Mouse (Mus musculus) large intestine, adult 2 months (tissue): ENCODE results near the gene Prelid3b. TPM values are rescaled to one million over a fixed set of nuclear protein-coding genes. Genes with fewer than 3 reads are reported as not detected.

Source experiments
- DNase-seq: peaks from one replicate; pipeline ENCODE4 v3.0.0-alpha.2; 2012; ENCODE audit warnings: low read depth, low spot score
- WGBS: fragments of 180-500 bp; shearing (Covaris S2); methylation state at CpG from one replicate; pipeline ENCODE4 v1.1.7; 2018; 5-methylcytosine and 5-hydroxymethylcytosine counted together
- polyA plus RNA-seq: library from polyadenylated mRNA; depleted of rRNA; stranded (reverse); fragments of >200 nt; gene quantifications from 2 replicates; pipeline ENCODE4 v1.2.3, GENCODE M21; 2012

Prelid3b gene
- polyA plus RNA-seq, 1 experiment, result 72.0 TPM

- 1% methylated on average over 48 of the region's 48 CpGs for WGBS
- peak; percentile 78 for DNase-seq
These were observed 8.9 kb downstream of the Prelid3b start, which contains the start of gene Atp5e for GRCm38 (mm10) chr2:174463789-174464523. Gene Atp5e (minus strand): TSS chr2:174464105.

DNA sequence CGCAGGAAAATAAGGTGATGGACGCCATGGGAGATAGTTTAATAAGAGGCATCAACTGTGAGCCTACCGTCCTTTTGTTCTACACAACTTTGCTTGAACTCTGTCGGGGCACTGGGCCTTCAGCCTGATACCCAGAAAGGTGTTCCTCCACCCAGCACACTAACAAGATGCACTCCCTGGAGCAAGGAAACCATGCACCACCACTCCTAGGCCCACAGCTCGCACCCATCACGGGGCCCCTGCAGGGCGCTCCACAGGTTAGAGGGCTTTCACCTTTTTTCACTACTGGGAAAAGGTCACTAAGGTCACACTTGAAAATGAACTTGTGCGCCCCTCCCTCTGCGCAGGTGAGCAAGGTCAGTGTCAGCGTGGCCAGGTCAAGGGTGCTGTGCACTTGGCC is 9.5 kb downstream of the Prelid3b start:
- DNase-seq, result no peak
- 15% methylated on average over 10 of the region's 10 CpGs for WGBS

- 49% methylated on average over 2 of the region's 2 CpGs for WGBS
- no peak for DNase-seq
These were observed 13.5 kb downstream of the Prelid3b start for GRCm38 (mm10) chr2:174459365-174459764.

DNA sequence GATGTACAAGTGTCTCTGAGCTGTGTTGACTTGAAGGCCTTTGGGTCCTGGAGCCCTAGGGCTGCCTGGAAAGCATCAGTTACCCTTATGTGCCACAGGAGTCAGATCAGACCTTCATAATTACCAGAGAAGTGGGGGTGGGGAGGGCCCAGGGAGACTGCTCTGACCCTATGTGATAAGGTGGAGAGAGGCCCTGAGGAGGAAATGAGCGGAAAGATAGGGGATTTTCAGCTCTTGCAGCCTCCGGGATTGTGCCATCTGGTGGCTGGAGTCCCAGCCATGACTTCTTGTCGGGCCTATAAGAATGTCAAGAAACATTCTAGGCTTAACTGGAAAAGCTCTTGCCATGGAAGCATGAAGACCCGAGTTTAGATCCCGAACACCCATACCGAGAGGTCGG is 19.2 kb downstream of the Prelid3b start:
- WGBS, result 73% methylated on average over 7 of the region's 7 CpGs
- DNase-seq, result no peak

- no peak for DNase-seq
- 71% methylated on average over 4 of the region's 4 CpGs for whole genome bisulfite sequencing
These were observed 22.5 kb downstream of the Prelid3b start, which contains the start of gene Tubb1 for GRCm38 (mm10) chr2:174450353-174450752. Gene Tubb1 (plus strand): TSS chr2:174450695.

- WGBS, result 84% methylated on average over 4 of the region's 4 CpGs
- no peak for DNase-seq
These were observed 24.5 kb downstream of the Prelid3b start for GRCm38 (mm10) chr2:174448405-174448804.

DNA sequence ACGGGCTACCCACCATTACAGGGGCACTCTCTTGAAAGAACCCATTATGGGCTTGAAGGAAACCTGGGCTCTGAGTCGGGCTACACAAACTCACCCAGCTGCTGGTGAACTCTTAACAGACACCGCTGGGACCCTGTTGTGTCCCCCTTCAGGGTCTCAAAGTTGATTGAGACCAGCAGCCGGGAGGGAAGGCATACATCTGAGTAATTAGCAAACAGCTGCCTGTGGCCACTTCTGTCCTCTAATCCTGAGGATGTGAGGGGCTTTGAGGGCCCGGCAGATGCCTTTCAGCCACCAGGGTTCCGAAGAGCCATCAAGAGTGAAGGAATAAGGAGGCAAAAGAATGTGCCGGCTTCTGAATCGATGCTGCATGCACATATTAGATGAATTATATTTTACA is 26.0 kb downstream of the Prelid3b start:
- no peak for DNase-seq
- WGBS, result 76% methylated on average over 8 of the region's 8 CpGs

GRCm38 (mm10) chr2:174446492-174446891 is 26.4 kb downstream of the Prelid3b start:
- WGBS, result 54% methylated on average over 7 of the region's 7 CpGs

DNA sequence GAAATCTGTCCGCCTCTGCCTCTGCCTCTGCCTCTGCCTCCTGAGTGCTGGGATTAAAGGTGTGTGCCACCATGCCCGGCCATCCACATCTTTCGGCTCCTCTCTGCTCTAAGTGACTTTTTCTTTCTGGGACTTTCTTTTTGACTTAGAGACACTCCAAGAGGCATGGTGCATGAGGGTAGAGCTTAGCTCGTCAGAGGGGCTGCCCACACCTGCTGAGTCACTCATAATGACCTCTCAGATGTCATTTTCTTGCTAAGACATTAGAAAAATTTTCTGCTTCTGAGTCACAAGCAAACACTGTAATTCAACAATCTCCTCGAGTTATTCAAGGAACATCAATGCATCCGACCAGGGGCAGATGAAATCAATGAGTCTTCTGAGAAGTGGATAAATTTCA is 27.9 kb downstream of the Prelid3b start:
- WGBS, result 80% methylated on average over 6 of the region's 6 CpGs
- no peak for DNase-seq

More at GRCm38 (mm10) chr2:174446492-174446891, 26.4 kb downstream of the Prelid3b start:
- no peak for DNase-seq

GRCm38 (mm10) chr2:174444359-174444758 is 28.5 kb downstream of the Prelid3b start:
- no peak for DNase-seq
- 73% methylated on average over 7 of the region's 7 CpGs for WGBS

GRCm38 (mm10) chr2:174443046-174443445 is 29.8 kb downstream of the Prelid3b start:
- DNase-seq, result no peak
- WGBS, result 43% methylated on average over 2 of the region's 2 CpGs

- 26% methylated on average over 9 of the region's 9 CpGs for WGBS
- peak; percentile 57 for DNase-seq
These were observed 30.4 kb downstream of the Prelid3b start for GRCm38 (mm10) chr2:174442460-174442859.

DNA sequence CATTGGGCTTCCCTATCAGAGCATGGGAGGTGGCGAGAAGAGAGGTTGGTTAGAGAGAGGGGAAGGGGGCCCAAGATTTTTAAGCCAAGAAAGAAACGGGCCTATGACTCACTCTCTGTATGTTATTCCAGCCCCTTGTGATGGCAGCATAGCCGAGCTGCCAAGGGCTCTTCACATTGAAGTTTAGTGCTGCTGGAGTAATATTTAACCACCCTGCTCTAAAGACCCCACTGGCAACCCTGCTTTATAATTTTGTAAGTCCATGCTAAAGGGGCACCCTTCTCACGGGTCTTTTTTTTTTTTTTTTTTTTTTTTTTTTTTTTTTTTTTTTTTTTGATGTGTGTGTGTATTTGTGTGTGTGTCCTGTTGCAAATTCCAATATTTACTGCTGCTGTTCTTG is 31.0 kb downstream of the Prelid3b start:
- no peak for DNase-seq
- WGBS, result 43% methylated on average over 4 of the region's 4 CpGs

DNA sequence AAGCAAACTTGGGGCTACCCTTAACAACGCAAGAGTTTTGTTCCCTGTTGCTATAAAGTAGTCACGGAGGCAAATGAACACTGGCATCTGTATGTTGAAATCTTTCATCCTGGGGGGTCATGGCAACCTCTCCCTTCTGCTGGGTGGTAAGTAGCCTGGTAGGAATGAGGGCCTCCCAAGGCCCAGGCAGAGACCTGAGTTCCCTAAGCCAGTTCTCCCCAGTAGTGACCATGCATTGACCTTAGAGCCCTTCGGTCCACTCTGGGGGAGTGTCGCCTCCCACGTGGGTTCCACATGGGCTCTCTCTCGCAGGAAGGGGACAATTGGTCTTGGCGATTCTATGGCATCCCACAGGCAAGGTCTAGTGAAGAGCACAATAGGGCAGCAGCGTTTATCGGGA is 32.9 kb downstream of the Prelid3b start:
- WGBS, result 90% methylated on average over 9 of the region's 9 CpGs
- no peak for DNase-seq

DNA sequence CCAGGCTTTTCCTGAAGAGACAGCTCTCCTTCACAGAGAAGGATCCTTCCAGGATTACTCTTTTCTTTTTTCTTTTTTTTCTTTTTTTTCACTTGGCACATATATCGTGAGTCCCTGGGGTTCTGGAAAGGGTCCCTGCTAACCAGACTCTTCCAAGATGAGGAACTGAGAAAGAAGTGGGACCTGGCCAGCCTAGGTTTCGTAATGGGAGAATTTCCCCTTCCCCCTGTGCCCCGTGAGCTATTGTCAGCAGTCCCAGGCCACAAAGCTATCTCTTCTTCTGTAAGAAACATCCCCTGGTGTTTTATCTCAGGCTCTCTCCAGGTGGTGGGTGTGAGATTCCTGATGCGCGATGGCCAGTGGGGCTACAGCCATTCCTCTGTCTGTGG is 33.4 kb downstream of the Prelid3b start:
- no peak for DNase-seq
- WGBS, result 84% methylated on average over 5 of the region's 5 CpGs

GRCm38 (mm10) chr2:174438737-174439449 is 34.0 kb downstream of the Prelid3b start, which contains the start of gene Ctsz:
Gene Ctsz (minus strand): TSS chr2:174439039.
- DNase-seq, result peak; percentile 44
- WGBS, result 2% methylated on average over 38 of the region's 38 CpGs

GRCm38 (mm10) chr2:174438181-174438580 is 34.7 kb downstream of the Prelid3b start:
- DNase-seq, result no peak
- WGBS, result 59% methylated on average over 11 of the region's 11 CpGs

DNA sequence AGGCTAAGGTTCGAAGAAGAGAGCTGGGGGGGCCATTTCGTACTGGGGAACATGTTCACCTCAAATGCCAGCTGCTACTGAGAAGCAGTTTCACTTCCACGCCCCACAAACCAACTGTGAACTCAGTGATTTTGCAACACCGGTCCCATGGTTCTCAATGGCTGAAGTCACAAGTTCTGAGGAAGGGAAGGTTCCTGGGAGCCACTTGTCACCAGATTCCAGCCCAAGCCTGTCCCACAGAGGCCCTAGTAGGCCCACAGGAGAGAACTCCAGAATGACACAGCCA is 35.2 kb downstream of the Prelid3b start:
- WGBS, result 52% methylated on average over 4 of the region's 4 CpGs

DNA sequence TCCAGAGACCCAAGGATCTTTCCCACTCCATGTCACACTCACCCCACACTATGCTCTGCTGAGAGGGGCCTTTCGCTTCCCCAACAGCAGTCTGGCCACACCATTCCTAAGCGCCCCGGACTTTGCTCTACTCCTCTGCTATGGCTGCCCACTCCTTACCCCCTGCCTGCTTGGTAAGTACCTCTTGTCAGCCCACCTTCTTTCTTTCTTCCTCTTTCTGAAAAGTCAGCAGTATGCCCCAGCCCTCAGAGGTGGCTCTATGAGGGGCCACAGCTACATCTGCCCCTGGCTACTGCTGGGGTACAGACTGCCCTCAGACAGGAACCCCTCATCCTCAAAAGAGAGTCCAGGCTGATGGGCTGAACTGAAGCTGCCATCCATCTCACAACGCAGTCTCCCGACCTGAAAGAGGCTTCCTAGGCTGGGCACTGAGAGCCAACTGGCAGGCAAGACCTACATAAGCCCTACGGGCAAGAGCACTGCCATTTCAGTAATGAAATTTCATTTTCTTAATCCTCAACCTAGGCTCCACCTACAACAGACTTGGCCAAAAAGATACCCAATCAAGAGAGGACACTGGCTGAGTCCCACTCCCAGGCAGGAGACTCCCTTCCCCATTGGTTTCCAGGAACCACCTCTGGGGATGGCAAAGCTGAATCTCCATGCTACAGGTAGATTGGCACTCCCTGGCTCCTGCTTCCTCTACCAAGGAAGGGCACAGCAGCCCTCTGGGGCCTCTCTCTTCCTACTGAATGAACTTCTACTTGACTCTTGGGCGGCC is 35.8 kb downstream of the Prelid3b start:
- 85% methylated on average over 7 of the region's 7 CpGs for WGBS
- no peak for DNase-seq

More for the DNA sequence above, 35.2 kb downstream of the Prelid3b start:
- no peak for DNase-seq

DNA sequence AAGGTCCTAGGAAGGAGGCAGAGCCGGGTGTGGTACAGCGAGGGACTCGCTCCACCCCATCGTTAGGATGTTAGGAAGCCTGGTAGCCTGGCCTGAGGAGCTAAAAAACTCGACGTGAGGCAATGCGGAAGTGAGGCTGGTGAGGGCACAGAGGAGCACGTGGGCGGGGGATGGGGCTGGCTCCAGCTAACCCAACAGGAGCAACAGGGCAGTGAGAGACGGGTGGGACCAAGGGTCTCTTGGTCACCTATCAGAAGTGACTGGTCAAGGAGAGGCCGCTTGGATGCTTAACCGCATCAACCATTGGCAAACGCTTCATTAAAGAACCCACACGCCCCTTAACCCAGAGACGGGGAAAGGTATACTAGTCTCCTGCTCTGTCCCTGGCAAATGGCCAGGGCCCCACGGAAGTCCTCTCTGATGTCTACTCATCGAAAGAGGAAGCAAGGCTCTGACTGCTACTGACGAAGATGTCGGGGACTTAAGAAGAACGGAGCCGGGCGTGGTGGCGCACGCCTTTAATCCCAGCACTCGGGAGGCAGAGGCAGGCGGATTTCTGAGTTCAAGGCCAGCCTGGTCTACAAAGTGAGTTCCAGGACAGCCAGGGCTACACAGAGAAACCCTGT is 36.7 kb downstream of the Prelid3b start:
- DNase-seq, result no peak
- 76% methylated on average over 26 of the region's 26 CpGs for WGBS
